Mouse (Mus musculus) left cerebral cortex, postnatal 14 days (tissue): ENCODE measurements around the gene Apod. TPM values are rescaled to one million over a fixed set of nuclear protein-coding genes. Genes with fewer than 3 reads are reported as not detected.
A peak's percentile ranks its signal among the peaks of the same experiment; 100 is the strongest.
"Not testable (repeated sequence)": the region's sequence is repeated elsewhere in the genome, so short reads cannot be mapped to it uniquely, and the experiment has no call there.

ENCODE experiments used
- DNase-seq, 2 experiments: peaks; one replicate each; pipeline ENCODE4 v3.0.0; 2021 to 2022; ENCODE audit warnings: low spot score in 2 of 2, mixed read lengths in 1 of 2
- intact Hi-C: fragments of 180-260 bp; cut with DNase I; formaldehyde crosslinking; loops from one replicate; pipeline ENCODE4 v1.15.1; 2025
- long read RNA-seq, 2 experiments: library from polyadenylated mRNA; stranded (forward); transcript quantifications; one replicate each; pipeline ENCODE4 v2.0.0; 2021
- total RNA-seq, 2 experiments: library from RNA; stranded (reverse); gene quantifications; 2 replicates each; pipeline ENCODE4 v1.2.3; 2021

Apod gene
- 10 to 100 TPM; 61.1 to 71.1 TPM for total RNA-seq
- long read RNA-seq, experiment 1, transcript Apod-203 (6 exons, 2,074 nt) = major isoform, 10 of 22 reads
- long read RNA-seq, experiment 1, partial matches to known transcripts = 5 of 22 reads
- long read RNA-seq, experiment 1, other reads (novel, unspliced or antisense) = 1 of 22 reads
- long read RNA-seq, experiment 2, transcript Apod-201 (5 exons, 979 nt) = minor isoform, 5 of 18 reads
- long read RNA-seq, experiment 2, transcript Apod-203 (6 exons, 2,074 nt) = major isoform, 6 of 18 reads
- long read RNA-seq, experiment 2, partial matches to known transcripts = 1 of 18 reads
- long read RNA-seq, experiment 2, other reads (novel, unspliced or antisense) = 5 of 18 reads

DNA sequence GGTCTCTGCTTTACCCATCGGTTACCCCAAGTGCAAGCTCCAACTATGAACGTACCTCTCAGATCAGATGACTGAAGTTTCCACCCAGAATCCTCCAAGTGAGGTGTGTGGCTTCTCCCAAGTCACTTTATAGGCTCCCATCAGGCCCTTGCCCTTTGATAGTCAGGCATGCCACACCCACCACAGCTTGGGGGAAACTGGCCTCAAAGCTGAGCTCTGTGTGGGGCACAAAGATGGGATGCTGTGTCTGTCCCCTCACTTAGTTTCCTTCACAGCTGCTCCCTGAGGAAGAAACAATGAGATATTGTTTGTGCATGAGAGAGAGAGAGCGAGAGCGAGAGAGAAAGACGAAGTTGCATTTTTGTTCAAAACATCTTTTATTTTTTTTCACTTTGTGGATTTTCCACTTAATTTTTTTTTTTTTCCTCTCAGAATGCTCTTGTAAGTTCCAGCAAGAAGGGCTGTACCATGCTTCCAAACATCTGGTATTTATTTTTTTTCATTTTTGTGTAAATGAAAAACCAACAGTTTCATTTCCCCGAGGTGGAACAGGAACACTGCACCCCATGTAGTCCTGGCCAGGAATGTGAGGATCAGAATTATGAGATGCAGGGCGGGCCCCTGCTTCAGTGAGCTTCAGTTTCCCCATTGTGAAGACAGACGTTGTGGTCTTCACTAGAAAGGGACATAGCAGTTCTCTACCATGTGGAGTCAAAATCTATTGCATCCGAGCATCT, at the start of gene Apod:
Apod (minus strand) TSS at position 312 of the 737 bp plus-strand sequence.
- no peak for DNase-seq
- intact Hi-C loops = no loop called here

- DNase-seq = no peak
- intact Hi-C loops = no loop called here
These were observed 49.3 kb upstream of the Apod start for GRCm38 (mm10) chr16:31363685-31364436.

DNA sequence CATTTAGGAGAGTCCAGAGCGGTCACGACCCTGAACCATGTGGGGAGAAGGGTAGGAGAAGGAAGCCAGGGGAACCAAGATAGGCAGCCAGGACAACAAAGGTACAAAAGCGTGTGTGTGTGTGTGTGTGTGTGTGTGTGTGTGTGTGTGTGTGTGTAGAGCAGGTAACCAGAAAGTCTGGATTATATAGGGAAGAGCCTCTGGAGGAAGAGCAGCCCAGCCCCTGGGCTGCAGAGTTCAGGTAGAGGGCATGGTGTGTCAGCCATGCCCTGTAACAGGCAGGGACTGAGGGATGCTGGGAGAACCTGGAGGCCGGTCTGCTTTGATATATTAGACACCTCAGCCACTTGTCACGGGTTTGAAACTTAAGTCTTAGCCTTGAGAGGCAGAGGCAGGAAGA, 44.9 kb upstream of the Apod start:
- DNase-seq = no peak
- intact Hi-C loops = loop anchor here (10.0 kb wide), 2 partner anchors 285 to 995 kb away; no protein-coding TSS in a partner anchor

GRCm38 (mm10) chr16:31358991-31359390, 44.4 kb upstream of the Apod start:
- no peak for DNase-seq
- intact Hi-C loops = loop anchor here (10.0 kb wide), 2 partner anchors 284 to 994 kb away; no protein-coding TSS in a partner anchor

GRCm38 (mm10) chr16:31358576-31358975, 44.0 kb upstream of the Apod start:
- intact Hi-C loops = loop anchor here (10.0 kb wide), 2 partner anchors 284 to 994 kb away; no protein-coding TSS in a partner anchor

DNA sequence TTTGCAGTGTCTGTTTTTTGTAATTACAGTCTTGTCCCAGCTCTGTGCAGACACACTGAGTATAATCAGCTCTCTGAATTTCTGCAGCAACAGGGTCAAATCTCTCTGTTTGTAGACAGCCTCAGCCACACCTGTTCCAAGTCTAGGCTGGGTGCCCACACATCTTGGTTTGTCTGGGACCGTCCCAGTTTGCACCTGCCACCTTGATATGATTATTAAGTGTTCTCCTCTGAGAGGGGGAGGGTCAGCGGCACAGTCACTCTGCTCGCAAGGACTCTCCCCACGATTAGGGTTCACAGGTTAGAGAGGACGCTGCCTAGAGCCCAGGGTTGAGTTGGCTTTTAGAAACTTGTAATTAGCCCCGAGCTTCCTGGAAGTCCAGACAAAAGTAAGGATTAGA, 41.3 kb upstream of the Apod start:
- intact Hi-C loops = loop anchor here (10.0 kb wide), 2 partner anchors 281 to 991 kb away; no protein-coding TSS in a partner anchor

More at GRCm38 (mm10) chr16:31358576-31358975, 44.0 kb upstream of the Apod start:
- no peak for DNase-seq

GRCm38 (mm10) chr16:31354341-31355329, 40.0 kb upstream of the Apod start:
- peak; percentile 50 to 77 for DNase-seq
- intact Hi-C loops = loop anchor here (5.0 to 10.0 kb wide), 3 partner anchors 280 to 990 kb away; no protein-coding TSS in a partner anchor

More for the DNA sequence above, 41.3 kb upstream of the Apod start:
- DNase-seq = no peak

DNA sequence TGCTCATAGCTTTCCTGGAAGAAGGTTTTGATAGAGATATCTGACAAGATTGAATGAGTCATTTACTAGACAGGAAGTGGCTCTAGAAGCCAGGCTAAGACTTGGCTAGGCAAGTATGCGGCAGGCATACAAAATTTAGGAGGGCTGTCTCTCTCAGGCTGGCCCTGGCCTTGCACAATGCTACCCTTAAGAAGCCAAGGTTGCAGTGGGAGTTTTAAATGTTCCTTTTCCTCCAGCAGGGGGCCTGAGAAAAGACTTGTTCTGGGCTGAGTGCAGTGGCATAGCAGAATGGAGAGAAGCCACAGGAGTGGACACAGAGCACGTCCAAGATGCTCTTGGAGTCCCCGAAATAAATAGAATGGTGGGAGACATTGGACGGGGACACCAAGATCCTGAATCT, 38.4 kb upstream of the Apod start:
- intact Hi-C loops = loop anchor here (5.0 to 10.0 kb wide), 3 partner anchors 278 to 988 kb away; no protein-coding TSS in a partner anchor
- DNase-seq = peak; percentile 28 to 39

DNA sequence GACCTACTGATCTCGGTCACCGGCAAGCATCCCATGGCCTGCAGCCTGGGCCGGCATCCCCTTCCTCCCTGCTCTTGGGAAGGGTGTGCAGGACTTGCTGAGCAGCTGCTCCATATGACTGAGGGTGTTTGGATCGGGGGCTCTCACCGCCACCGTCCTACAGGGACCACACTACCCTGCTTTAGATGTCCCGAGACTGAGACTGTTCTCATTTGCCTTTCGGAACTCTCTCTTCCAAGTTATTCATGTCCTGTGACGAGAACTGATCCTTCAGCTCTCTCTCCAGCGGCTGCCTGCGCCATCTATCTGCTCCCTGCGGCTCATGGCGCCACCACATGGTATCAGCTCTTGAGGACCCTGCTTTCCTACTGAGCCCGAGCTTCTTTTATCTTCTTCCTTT, 33.0 kb upstream of the Apod start:
- DNase-seq = peak; percentile 76 to 82
- intact Hi-C loops = loop anchor here (5.0 kb wide), 2 partner anchors 75 to 105 kb away; no protein-coding TSS in a partner anchor

- DNase-seq = no peak
- intact Hi-C loops = no loop called here
These were observed 28.4 kb upstream of the Apod start for GRCm38 (mm10) chr16:31342966-31343365.

DNA sequence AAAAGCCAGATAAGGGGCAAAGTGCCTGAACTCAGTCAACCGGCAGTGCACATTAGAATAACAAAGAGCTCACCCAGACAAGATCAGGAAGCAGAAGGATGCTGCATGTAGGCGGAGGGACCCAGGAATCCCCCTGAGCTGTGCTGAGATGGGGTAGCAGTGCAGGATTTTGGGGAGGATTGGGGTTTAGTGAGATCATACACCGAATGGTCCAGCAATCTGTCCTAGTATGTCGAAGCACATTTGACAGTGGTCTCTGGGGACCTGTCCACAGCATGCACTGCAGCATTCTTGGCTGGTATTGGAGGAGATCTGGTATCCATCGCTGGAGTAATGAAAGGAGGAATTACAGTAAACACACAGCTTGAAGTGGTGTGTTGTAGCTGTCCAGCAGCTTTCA, 27.9 kb upstream of the Apod start:
- intact Hi-C loops = no loop called here
- no peak for DNase-seq

DNA sequence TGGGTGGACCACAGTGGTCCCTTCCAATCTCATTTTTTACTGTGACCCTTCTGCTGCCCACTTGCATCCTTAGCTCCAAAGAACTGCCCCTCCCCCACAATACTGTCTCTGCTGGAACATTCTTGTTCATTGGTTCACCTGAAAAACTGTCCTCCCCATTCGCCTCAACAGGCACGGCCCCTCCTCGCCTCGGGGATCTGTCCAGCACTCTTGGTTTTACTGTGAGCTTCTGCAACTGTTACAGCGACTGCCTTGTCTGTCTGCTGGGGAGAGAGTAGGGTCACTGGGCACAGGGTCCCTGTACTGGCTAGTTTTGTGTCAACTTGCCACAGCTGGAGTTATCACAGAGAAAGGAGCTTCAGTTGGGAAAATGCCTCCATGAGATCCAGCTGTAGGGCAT, 24.7 kb upstream of the Apod start:
- no peak for DNase-seq
- intact Hi-C loops = no loop called here

- no peak for DNase-seq
These were observed 23.3 kb upstream of the Apod start for GRCm38 (mm10) chr16:31337956-31338355.

GRCm38 (mm10) chr16:31334796-31335195, 20.2 kb upstream of the Apod start:
- no peak for DNase-seq
- intact Hi-C loops = no loop called here

More at GRCm38 (mm10) chr16:31337956-31338355, 23.3 kb upstream of the Apod start:
- intact Hi-C loops = no loop called here

DNA sequence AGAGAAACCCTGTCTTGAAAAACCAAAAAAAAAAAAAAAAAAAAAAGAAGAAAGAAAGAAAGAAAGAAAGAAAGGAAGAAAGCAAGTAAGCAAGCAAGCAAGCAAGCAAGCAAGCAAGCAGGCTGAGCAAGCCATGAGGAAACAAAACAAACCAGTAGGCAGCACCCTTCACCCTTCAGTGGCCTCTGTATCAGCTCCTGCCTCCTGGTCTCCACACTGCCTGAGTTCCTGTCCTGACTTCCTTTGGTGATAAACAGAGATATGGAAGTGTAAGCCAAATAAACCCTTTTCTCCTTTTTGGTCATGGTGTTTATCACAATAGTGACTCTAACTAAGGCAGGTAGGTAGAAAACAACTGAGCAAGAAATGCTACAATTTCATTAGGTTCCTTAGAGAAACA, 18.0 kb upstream of the Apod start:
- no peak for DNase-seq
- intact Hi-C loops = no loop called here

- DNase-seq, intact Hi-C loops: not testable (repeated sequence)
These were observed 16.4 kb upstream of the Apod start for GRCm38 (mm10) chr16:31330970-31331369.

GRCm38 (mm10) chr16:31329668-31330067, 15.1 kb upstream of the Apod start:
- intact Hi-C loops = no loop called here
- no peak for DNase-seq

GRCm38 (mm10) chr16:31327891-31328290, 13.3 kb upstream of the Apod start:
- DNase-seq = no peak
- intact Hi-C loops = no loop called here
